Mouse (Mus musculus) myocyte (in vitro differentiated cells): ENCODE measurements at regions not wholly inside any gene's neighbourhood (a gene's known extent, or its start where the extent isn't known, plus 50 kb on each side); places are given as distances from the start of the nearest gene placed in this dataset.

Experiments used
- H3K27me3 ChIP-seq: one replicate; pipeline ENCODE4 v1.6.1; 2011; ENCODE audit not compliant: control insufficient read depth, insufficient read depth, insufficient read length
- H3K36me3 ChIP-seq: one replicate; pipeline ENCODE4 v1.6.1; 2011; ENCODE audit not compliant: control insufficient read depth, insufficient read depth
- H3K4me2 ChIP-seq: one replicate; pipeline ENCODE4 v1.6.1; 2011; ENCODE audit warnings: low read depth, control low read depth
- H3K4me3 ChIP-seq: one replicate; pipeline ENCODE4 v1.5.1; 2011; ENCODE audit warnings: mild to moderate bottlenecking, control low read depth, moderate library complexity
- H3K79me2 ChIP-seq: one replicate; pipeline ENCODE4 v1.6.1; 2011; ENCODE audit not compliant: control insufficient read depth, insufficient read depth
- H3ac ChIP-seq: one replicate; pipeline ENCODE4 v1.6.1; 2011; ENCODE audit not compliant: control insufficient read depth, insufficient read length
- CEBPB ChIP-seq: IDR thresholded peaks from 2 replicates; pipeline ENCODE4 v1.6.1; 2011; ENCODE audit warnings: mild to moderate bottlenecking, moderate library complexity; ENCODE audit not compliant: poor library complexity, insufficient read depth, severe bottlenecking
- E2F4 ChIP-seq: IDR thresholded peaks from one replicate; pipeline ENCODE4 v1.6.1; 2011; ENCODE audit warnings: mild to moderate bottlenecking, control low read depth, moderate library complexity; ENCODE audit not compliant: insufficient read depth
- MAX ChIP-seq: IDR thresholded peaks from one replicate; pipeline ENCODE4 v1.6.1; 2011; ENCODE audit warnings: low read depth, mild to moderate bottlenecking, control low read depth
- MYOD1 ChIP-seq, 3 experiments: IDR thresholded peaks; one replicate each; pipeline ENCODE4 v1.6.1; 2011; ENCODE audit warnings: control low read depth in 2 of 3, low read depth in 2 of 3, mild to moderate bottlenecking in 2 of 3, moderate library complexity in 1 of 3; ENCODE audit not compliant: insufficient read length in 2 of 3, control insufficient read depth in 1 of 3
- MYOG ChIP-seq, 3 experiments: IDR thresholded peaks; one replicate each; pipeline ENCODE4 v1.6.1; 2011; ENCODE audit warnings: control low read depth in 2 of 3, low read depth in 2 of 3, mild to moderate bottlenecking in 2 of 3; ENCODE audit not compliant: insufficient read length in 2 of 3, control insufficient read depth in 1 of 3, insufficient read depth in 1 of 3
- POLR2A ChIP-seq: IDR thresholded peaks from one replicate; pipeline ENCODE4 v1.6.1; 2011; ENCODE audit warnings: low read depth, mild to moderate bottlenecking, control low read depth, moderate library complexity; ENCODE audit not compliant: insufficient read length
- POLR2AphosphoS2 ChIP-seq: IDR thresholded peaks from one replicate; pipeline ENCODE4 v1.6.1; 2011; ENCODE audit warnings: low read depth, control low read depth; ENCODE audit not compliant: insufficient read length
- REST ChIP-seq: IDR thresholded peaks from one replicate; pipeline ENCODE4 v1.6.1; 2011; ENCODE audit warnings: mild to moderate bottlenecking, control low read depth, moderate library complexity; ENCODE audit not compliant: insufficient read depth, insufficient read length
- SRF ChIP-seq: IDR thresholded peaks from one replicate; pipeline ENCODE4 v1.6.1; 2011; ENCODE audit warnings: low read depth; ENCODE audit not compliant: control insufficient read depth, insufficient read length
- TCF12 ChIP-seq: IDR thresholded peaks from one replicate; pipeline ENCODE4 v1.6.1; 2011; ENCODE audit warnings: mild to moderate bottlenecking, control low read depth; ENCODE audit not compliant: poor library complexity, insufficient read depth, severe bottlenecking
- TCF3 ChIP-seq: IDR thresholded peaks from one replicate; pipeline ENCODE4 v1.6.1; 2011; ENCODE audit warnings: low read depth, control low read depth; ENCODE audit not compliant: insufficient read length
- USF1 ChIP-seq: IDR thresholded peaks from one replicate; pipeline ENCODE4 v1.6.1; 2011; ENCODE audit warnings: low read depth, mild to moderate bottlenecking, control low read depth, moderate library complexity

- H3K36me3 ChIP-seq = no peaks in the 10 kb centered on the region
- H3K79me2 ChIP-seq = no peaks in the 10 kb centered on the region
- TF ChIP-seq MAX (no peak), TCF12 (no peak), POLR2AphosphoS2 (no peak), USF1 (no peak), CEBPB (no peak), POLR2A (no peak), SRF (no peak), REST (no peak), MYOD1 (IDR thresholded peaks at IDR 0.05; ENCODE audit: control insufficient read depth in 1 of 3, insufficient read length in 2 of 3, low read depth in 2 of 3) (no peak), TCF3 (no peak), E2F4 (no peak), MYOG (IDR thresholded peaks at IDR 0.05; ENCODE audit: control insufficient read depth in 1 of 3, insufficient read depth in 1 of 3, insufficient read length in 2 of 3, low read depth in 2 of 3) (no peak)
- H3K4me2 ChIP-seq = no peak overlapping the region
- no peaks in the 10 kb centered on the region for H3K27me3 ChIP-seq
- no peak overlapping the region for H3ac ChIP-seq
- no peak overlapping the region for H3K4me3 ChIP-seq
Observed at GRCm38 (mm10) chr8:78061827-78062719, 151.0 kb upstream of the Ttc29 start.

GRCm38 (mm10) chr8:78063529-78063928, 149.6 kb upstream of the Ttc29 start:
- no peaks in the 10 kb centered on the region for H3K79me2 ChIP-seq
- H3K4me2 ChIP-seq = no peak overlapping the region
- H3ac ChIP-seq = no peak overlapping the region
- H3K36me3 ChIP-seq = no peaks in the 10 kb centered on the region
- H3K27me3 ChIP-seq = peaks cover 4% of the 10 kb centered on the region
- no peak overlapping the region for H3K4me3 ChIP-seq
- TF ChIP-seq USF1 = no peak
- TF ChIP-seq E2F4 = no peak
- TF ChIP-seq REST = no peak
- no peak for TF ChIP-seq MYOD1 (IDR thresholded peaks at IDR 0.05; ENCODE audit: control insufficient read depth in 1 of 3, insufficient read length in 2 of 3, low read depth in 2 of 3)
- TF ChIP-seq SRF = no peak

- no peaks in the 10 kb centered on the region for H3K36me3 ChIP-seq
- H3K4me3 ChIP-seq = no peak overlapping the region
- peaks cover 4% of the 10 kb centered on the region for H3K27me3 ChIP-seq
- H3K4me2 ChIP-seq = no peak overlapping the region
- TF ChIP-seq MYOG (IDR thresholded peaks at IDR 0.05; ENCODE audit: control insufficient read depth in 1 of 3, insufficient read depth in 1 of 3, insufficient read length in 2 of 3, low read depth in 2 of 3) (no peak), USF1 (no peak), CEBPB (no peak), POLR2A (no peak), POLR2AphosphoS2 (no peak), E2F4 (no peak), REST (no peak), TCF12 (no peak), SRF (no peak), MYOD1 (IDR thresholded peaks at IDR 0.05; ENCODE audit: control insufficient read depth in 1 of 3, insufficient read length in 2 of 3, low read depth in 2 of 3) (no peak), MAX (no peak), TCF3 (no peak)
- H3ac ChIP-seq = no peak overlapping the region
- H3K79me2 ChIP-seq = no peaks in the 10 kb centered on the region
Observed at GRCm38 (mm10) chr8:78064161-78064560, 148.9 kb upstream of the Ttc29 start.

DNA sequence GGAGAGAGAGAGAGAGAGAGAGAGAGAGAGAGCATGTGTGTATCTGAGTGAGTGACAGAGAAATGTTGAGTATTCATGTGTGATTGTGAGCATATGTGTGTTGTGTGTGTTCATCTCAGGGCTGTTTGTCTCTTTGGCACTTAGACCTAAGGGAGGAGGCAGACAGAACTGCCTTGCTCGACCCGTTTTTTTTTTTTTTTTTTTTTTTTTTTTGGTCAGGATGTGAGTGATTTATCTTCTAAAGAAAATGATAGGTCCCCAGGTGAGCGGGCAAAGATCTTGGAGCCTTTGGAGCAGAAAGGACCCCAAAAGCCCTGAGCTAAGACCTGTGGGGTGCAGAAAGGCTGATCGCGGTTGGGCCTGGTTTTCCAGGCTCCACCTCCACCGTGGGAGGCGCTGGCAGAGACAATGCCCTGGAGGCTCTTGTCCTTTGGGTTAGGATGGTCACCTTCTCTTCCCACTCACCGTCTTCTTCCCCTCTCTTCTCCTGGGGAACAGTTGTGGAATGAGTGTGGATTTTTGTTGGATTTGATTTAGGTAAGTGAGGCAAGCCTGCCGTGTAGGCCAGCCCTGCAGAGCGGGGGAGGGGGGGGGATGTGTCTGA, 147.1 kb upstream of the Ttc29 start:
- no peak overlapping the region for H3K4me3 ChIP-seq
- peaks cover 4% of the 10 kb centered on the region for H3K27me3 ChIP-seq
- no peak overlapping the region for H3K4me2 ChIP-seq
- TF ChIP-seq TCF12 (no peak), SRF (no peak), TCF3 (no peak), POLR2AphosphoS2 (no peak), CEBPB (no peak), REST (no peak), MYOD1 (IDR thresholded peaks at IDR 0.05; ENCODE audit: control insufficient read depth in 1 of 3, insufficient read length in 2 of 3, low read depth in 2 of 3) (no peak), MAX (no peak), E2F4 (no peak), MYOG (IDR thresholded peaks at IDR 0.05; ENCODE audit: control insufficient read depth in 1 of 3, insufficient read depth in 1 of 3, insufficient read length in 2 of 3, low read depth in 2 of 3) (no peak), USF1 (no peak), POLR2A (no peak)
- no peaks in the 10 kb centered on the region for H3K36me3 ChIP-seq
- no peak overlapping the region for H3ac ChIP-seq
- H3K79me2 ChIP-seq = no peaks in the 10 kb centered on the region
